Mouse (Mus musculus) lung, postnatal 10 days (tissue): Measurements from ENCODE around the gene Slc25a26.
A peak's percentile ranks its signal among the peaks of the same experiment; 100 is the strongest.

Experiments
- DNase-seq: peaks from one replicate; pipeline ENCODE4 v3.0.0; 2021

The Slc25a26 gene

DNA sequence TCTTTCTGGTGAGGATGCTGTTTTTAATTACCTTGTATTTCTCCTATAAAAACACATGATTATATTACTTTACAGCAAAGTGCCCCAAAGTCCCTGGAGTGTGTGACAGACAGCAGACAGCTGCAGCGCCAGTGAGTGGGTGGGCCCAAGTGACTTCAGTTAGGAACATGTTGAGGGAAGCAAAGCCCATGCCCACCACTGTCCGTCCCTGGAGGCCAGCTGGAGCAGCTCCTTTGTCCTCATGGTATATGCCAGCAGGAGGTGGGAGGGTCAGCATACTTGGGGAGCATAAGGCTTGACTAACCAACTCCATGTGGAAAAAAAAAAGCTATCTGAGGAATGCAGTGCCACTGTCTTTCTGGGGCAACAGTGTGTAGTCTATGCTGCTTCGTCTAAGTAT is 103.9 kb downstream of the Slc25a26 start:
- no peak for DNase-seq

GRCm38 (mm10) chr6:94604546-94604945 is 104.4 kb downstream of the Slc25a26 start:
- no peak for DNase-seq

GRCm38 (mm10) chr6:94613235-94613895 is 113.2 kb downstream of the Slc25a26 start:
- DNase-seq: no peak

- no peak for DNase-seq
These were observed 114.2 kb downstream of the Slc25a26 start for GRCm38 (mm10) chr6:94614346-94614745.

DNA sequence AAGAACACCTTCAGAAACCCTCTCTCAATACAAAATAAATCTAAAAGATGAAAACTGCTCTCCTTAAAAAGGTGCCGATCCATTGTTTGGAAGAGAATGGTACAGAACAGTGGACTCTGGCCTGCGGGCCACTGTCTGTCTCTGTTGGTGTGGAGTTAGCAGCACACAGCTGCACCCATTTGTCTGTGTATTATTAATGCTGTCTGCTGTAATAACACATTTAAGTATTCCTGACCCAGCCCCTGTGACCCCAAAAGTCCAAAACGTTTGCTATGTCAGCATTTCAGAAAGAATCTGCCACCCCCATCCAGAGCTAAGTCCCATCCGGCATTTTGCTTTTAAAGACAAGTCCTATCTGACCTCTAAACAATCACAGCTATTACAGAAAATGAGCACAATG is 115.8 kb downstream of the Slc25a26 start:
- DNase-seq: no peak

DNA sequence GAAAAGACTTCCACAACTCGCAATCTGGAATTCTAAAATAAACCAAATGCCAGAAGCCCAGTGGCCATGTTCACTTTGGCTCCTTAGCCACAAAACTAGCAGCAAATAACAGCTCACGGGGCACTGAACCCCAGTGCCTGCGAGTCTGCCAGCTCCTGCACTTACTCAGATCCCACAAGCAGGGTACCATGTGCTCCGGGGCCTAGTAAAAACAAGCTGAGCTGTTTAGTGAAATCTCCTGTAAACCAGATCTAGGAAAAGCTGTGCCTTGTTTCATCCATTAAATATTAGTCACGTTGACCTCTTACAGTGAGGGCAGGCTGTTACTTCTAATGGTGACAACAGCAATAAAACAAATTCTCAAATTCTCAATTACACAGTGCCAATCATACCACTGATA is 118.5 kb downstream of the Slc25a26 start:
- DNase-seq: no peak

GRCm38 (mm10) chr6:94620287-94620686 is 120.2 kb downstream of the Slc25a26 start:
- no peak for DNase-seq

DNA sequence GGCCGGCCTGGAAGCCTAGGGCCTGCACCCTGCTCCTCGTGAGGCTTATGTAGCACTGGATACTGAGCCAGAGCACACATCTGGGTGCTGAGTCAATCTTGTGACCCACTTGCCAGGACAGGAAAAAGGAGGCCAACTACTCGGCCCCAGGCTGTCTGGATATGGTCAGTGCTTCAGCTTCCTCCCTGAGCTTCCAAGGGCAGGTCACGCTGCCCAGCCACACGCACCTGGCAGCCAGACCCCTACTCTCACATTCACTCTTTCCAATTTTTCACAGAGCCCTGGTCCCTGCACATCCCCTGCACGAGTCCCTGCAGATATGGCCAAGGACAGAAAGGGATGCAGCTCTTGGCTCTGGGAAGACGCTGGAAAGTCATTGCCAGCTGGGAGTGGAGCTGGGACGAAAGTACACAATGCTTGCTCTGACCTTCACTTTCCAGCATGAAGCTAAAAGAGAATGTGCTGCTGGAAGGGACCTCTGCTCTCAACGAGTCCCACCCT is 120.7 kb downstream of the Slc25a26 start:
- peak; percentile 44 for DNase-seq

DNA sequence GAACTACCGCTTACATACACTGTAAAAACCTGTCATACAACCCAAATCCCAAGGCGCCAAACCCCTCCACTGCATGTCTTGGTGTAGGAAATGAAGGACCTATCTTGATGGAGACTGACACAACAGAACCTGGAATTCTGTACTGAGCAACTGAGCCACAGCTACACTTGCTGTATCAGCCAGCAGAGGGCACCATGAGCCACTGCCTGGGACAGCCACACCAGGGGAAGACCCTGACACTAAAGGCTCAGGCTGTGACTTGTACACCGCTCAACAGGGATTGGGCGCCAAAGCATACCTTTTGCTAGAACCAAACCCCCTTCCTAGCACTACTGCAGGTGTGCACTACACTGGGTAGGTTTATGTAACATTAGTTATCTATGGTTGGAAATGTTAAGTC is 122.9 kb downstream of the Slc25a26 start:
- peak; percentile 82 for DNase-seq

- DNase-seq: no peak
These were observed 124.4 kb downstream of the Slc25a26 start for GRCm38 (mm10) chr6:94624543-94624942.

DNA sequence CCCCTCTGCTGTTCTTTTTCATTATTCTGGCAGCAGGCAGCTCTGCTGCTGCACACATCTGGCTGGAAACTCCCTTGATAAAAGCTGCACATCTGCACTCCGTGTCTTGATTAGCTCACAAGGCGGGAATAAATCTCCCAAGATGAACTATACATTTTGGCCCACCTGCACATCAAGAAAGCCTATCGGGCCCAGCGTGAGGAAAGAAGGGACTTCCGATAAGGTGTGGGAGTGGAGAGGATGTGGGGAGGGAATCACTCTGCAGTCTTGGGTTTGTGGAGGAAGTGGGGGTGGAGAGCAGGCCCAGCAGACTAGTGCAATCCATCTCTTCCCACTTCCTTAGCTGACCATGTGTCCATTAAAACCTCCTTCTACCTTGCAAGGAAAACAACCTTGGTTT is 125.8 kb downstream of the Slc25a26 start:
- no peak for DNase-seq

GRCm38 (mm10) chr6:94626807-94627206 is 126.7 kb downstream of the Slc25a26 start:
- no peak for DNase-seq

DNA sequence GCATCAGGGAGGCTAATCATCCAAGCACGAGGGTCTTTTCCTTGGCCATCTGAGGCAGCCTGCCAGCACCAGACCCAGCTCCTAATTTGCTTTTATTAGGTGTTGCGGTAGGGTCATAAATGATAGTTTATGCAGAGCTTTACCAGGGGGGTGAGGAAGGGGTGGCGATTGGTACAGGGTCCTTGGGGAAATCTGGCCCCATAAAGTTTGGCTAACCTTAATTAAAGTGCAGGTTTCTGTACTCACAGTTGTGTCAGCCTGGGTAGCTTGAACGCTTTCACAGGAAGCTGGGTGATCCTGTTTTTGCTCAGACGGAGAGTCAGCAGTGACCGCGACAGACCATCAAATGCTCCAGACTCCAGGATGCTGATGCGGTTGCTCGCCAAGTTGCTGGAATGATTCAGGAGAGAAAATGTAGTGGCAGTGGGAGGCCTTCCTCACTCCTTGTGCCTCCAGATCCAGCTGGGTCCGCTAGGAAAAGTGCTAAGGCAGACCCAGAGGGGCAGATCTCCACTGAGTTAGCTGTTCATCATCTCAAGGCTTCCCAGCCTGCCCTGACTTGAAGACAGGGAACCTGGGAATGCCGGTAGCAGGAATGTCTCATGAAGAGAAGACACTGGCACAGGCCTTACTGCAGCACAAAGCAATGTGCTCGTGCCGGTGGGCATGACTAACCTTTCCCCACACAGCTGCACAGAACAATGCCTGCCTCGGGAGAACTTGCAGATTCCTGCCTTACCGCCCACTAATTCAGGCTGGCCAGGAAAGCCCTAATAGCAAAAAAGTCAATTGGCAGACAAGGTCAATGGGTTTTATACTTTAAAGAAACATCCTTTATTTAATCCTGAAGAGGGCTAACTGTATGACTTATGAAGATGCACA is 127.8 kb downstream of the Slc25a26 start:
- DNase-seq: no peak

- DNase-seq: peak; percentile 61
These were observed 128.7 kb downstream of the Slc25a26 start for GRCm38 (mm10) chr6:94628787-94629186.

GRCm38 (mm10) chr6:94631051-94631778 is 131.1 kb downstream of the Slc25a26 start:
- peak; percentile 72 for DNase-seq

DNA sequence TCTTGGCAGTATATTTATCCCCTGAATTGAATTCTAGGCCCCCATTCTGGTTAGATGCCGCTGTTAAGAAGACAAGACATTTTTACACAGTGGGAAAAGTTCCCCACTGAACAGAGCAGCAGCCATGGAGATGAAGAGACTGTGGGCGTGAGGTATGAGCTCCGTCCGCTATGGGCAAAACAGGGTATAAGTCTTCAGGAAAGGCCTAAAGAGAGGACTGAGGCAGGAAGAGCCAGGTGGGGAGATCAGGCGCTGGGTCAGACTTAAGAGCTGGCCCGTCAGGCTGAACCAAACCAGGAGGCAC is 131.6 kb downstream of the Slc25a26 start:
- DNase-seq: no peak

- no peak for DNase-seq
These were observed 134.1 kb downstream of the Slc25a26 start for GRCm38 (mm10) chr6:94634274-94634673.

DNA sequence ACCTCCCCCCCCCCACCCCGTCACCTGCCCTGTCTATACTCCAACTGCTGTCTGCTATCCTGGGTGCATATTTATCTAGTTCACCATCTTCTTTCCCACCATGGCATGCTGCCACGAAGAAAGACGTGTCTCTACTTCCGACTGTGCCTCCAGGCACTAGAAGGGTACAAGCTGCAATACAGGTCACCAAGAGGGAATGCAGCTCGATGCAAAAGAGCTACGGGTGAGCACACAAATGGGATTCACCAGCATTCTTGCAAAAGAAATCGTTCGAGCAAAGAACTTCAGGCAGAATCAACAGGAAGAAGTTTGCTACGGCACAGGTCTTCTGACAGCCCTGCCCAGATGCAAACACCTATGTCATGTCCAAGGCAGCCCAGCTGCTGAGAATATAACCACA is 134.6 kb downstream of the Slc25a26 start:
- DNase-seq: no peak

DNA sequence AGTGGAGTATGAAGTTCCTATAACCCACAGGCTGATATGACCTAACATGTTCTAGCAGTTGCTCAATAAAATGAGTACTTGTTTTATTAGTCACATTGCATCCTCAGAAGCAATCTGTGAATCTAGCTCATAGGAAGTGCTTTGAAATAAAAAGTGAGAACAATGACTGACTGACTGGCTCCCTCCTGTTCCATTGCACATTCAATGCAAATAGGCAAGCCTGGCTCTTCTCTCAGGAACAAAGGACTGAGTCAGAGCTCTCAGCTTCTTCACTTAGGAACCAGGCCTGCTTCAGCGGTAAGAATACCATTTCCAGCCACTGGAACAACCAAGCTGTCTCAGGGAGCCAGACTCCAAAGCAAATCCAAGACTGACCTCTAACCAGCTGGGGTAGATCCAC is 135.2 kb downstream of the Slc25a26 start:
- no peak for DNase-seq

- DNase-seq: no peak
These were observed 136.9 kb downstream of the Slc25a26 start for GRCm38 (mm10) chr6:94637024-94637434.

GRCm38 (mm10) chr6:94640297-94640696 is 140.2 kb downstream of the Slc25a26 start:
- DNase-seq: peak; percentile 40

DNA sequence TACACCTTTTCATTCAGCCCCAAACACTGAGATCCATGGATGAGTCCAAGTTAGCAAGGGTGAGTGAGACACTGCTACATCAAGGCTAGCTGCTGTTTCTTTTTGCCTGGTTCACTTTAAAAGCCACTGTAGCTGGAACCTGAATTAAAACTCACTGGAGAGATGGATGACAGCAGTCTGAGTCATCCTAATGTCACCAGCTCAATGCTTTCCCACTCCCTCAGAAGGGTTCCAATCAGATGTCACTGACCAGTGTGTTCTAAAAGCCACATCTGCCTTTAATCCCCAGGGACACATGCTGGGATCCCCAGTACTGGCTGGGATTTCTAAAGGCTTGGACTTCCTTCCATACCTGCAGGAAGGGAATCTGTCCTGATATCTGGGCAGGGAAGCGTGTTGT is 141.9 kb downstream of the Slc25a26 start:
- DNase-seq: no peak

- no peak for DNase-seq
These were observed 143.9 kb downstream of the Slc25a26 start for GRCm38 (mm10) chr6:94643989-94644388.

GRCm38 (mm10) chr6:94644641-94645040 is 144.5 kb downstream of the Slc25a26 start:
- DNase-seq: no peak
